Mouse (Mus musculus) E14TG2a.4 (cell line): Measurements from ENCODE around the gene Ugt1a10.
"Not testable (repeated sequence)": the region's sequence is repeated elsewhere in the genome, so short reads cannot be mapped to it uniquely, and the experiment has no call there.

Experiments
- H3K27me3 ChIP-seq: 2 replicates; pipeline ENCODE4 v1.6.1; 2014; ENCODE audit warnings: low read length, control low read depth; ENCODE audit not compliant: insufficient read depth
- H3K36me3 ChIP-seq: 2 replicates; pipeline ENCODE4 v1.6.1; 2014; ENCODE audit warnings: low read length, control low read depth; ENCODE audit not compliant: insufficient read depth
- H3K4me1 ChIP-seq: replicated peaks from 2 replicates; pipeline ENCODE4 v1.6.1; 2014; ENCODE audit warnings: low read depth, low read length, control low read depth
- H3K4me3 ChIP-seq: replicated peaks from 2 replicates; pipeline ENCODE4 v1.5.1; 2014; ENCODE audit warnings: mild to moderate bottlenecking, low read length
- H3K9me3 ChIP-seq: 2 replicates; pipeline ENCODE4 v1.6.1; 2014; ENCODE audit warnings: low read length, control low read depth
- CTCF ChIP-seq: conservative IDR thresholded peaks from 2 replicates; pipeline ENCODE4 v1.5.1; 2014; ENCODE audit warnings: low read length
- NANOG ChIP-seq: IDR thresholded peaks from 2 replicates; pipeline ENCODE4 v1.6.1; 2014; ENCODE audit warnings: borderline replicate concordance, low read length, mixed read lengths
- POU5F1 ChIP-seq: IDR thresholded peaks from 2 replicates; pipeline ENCODE4 v1.6.1; 2014; ENCODE audit warnings: low read length, borderline replicate concordance

Ugt1a10 gene

DNA sequence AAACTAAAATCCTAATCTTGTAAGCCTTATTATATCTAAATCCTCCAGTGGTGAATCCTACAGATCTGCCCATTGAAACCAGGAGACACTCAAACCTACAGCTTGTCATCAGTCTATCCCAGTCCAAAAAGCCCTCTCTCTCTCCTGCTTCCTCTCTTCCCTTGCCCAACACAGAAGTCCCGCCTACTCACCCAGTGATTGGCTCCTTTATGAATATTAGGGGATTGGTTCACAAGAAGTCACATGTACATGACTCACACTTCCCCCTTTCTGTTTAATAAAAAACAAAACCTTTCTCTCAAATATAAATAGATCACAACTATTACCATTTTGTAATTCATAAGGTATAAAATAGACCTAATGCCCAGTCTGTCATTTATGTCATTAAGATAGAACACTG, 21.9 kb downstream of the Ugt1a10 start:
- no peak for TF ChIP-seq CTCF
- no peak for TF ChIP-seq POU5F1
- no peak for TF ChIP-seq NANOG
- no peaks in the 10 kb centered on the region for H3K4me1 ChIP-seq
- H3K27me3 ChIP-seq, result no peaks in the 10 kb centered on the region
- no peak overlapping the region for H3K4me3 ChIP-seq
- H3K9me3 ChIP-seq, result peaks cover 15% of the 10 kb centered on the region
- no peaks in the 10 kb centered on the region for H3K36me3 ChIP-seq

DNA sequence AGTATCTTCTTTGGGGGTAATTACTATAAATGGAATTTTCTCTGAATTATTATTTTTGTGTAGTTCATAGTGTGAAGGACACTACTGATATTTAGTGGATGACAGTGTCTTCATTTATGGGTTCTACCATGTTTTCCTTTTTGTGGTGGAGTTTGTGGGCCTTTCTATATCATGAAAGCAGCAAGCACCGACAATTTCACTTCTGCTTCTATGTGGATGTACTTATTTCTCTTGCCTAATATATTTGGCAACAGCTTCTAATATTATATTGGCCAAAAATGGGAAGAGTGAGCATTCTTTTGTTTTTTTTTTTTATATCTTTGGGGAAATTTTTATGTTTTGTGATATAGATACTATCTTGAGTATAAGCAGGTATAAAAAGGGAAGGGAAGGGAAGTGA, 26.5 kb downstream of the Ugt1a10 start:
- no peak for TF ChIP-seq POU5F1
- TF ChIP-seq NANOG, result no peak
- no peak for TF ChIP-seq CTCF
- Histone ChIP-seq H3K27me3 (no peaks in the 10 kb centered on the region), H3K9me3 (peaks cover 2% of the 10 kb centered on the region), H3K36me3 (no peaks in the 10 kb centered on the region), H3K4me3 (no peak overlapping the region), H3K4me1 (no peaks in the 10 kb centered on the region)

DNA sequence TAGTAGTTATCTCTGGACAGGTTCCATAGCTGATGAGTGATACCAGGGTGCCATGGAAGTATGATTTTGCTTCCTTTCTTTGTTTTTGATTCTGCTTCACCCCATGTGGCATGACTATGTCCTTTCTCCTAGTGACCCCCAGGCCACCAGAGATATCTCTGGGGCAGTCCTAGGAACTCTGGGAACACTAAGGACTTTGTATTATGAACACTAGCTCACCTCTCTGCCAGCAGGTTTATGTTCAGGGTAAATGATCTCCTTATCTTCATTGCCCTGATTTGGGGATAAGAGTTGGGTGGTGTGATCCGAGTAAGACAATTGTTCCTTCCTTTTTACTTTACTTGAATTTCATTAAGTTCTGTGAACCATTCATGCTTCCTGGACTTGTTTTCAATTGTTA, 30.9 kb downstream of the Ugt1a10 start:
- H3K36me3 ChIP-seq, result no peaks in the 10 kb centered on the region
- no peak for TF ChIP-seq CTCF
- TF ChIP-seq POU5F1, result no peak
- no peak for TF ChIP-seq NANOG
- no peaks in the 10 kb centered on the region for H3K27me3 ChIP-seq
- no peak overlapping the region for H3K4me3 ChIP-seq
- no peaks in the 10 kb centered on the region for H3K9me3 ChIP-seq
- no peaks in the 10 kb centered on the region; the same call in 1 of the 2 replicates for H3K4me1 ChIP-seq

DNA sequence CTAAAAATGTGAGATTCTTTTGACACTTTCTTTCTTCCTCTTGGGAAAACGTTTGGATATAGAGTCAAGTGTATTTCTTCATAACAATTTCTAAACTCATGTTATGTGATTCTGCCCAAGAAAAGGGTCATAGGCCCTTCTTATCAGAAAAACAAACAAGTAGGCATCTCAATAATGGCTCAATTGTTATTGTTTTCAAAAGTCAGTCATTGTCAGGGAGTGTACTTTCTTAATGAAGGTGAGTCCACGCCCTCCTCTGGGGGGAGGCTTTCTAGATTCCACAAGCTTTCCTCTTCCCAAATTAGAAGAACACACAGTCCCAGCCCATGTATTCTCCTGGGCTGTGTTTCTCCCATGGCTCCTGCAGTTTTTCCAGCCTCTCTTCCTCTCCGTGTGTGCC, 32.3 kb downstream of the Ugt1a10 start, which contains the start of gene Ugt1a8:
Gene Ugt1a8, plus strand, starts transcription at position 301 of the 400 bp plus-strand sequence.
- Histone ChIP-seq H3K36me3 (no peaks in the 10 kb centered on the region), H3K4me1 (no peaks in the 10 kb centered on the region; the same call in 1 of the 2 replicates), H3K9me3 (no peaks in the 10 kb centered on the region), H3K27me3 (no peaks in the 10 kb centered on the region), H3K4me3 (no peak within 1 kb of the TSS)
- TF ChIP-seq POU5F1 (no peak), NANOG (no peak), CTCF (no peak)

DNA sequence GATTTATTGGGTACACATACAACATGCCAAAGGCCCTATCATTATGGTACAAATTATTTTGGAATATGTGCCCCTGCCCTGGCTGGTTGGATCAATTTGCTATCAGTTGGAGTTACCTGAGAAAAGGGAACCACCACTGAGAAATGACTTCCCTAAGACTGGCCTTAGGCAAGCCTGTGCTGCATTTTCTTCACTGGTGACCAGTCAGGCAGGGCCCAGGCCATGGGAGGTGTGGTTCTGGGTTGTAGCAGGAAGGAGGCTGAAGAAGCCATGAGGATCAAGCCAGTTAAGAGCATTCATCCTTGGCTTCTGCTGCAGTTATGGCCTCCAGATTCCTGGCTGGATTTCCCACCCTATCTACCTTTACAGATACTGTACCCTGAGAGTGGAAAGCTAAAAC, 37.2 kb downstream of the Ugt1a10 start:
- Histone ChIP-seq H3K36me3 (no peaks in the 10 kb centered on the region), H3K4me1 (no peaks in the 10 kb centered on the region; the same call in 1 of the 2 replicates), H3K9me3 (no peaks in the 10 kb centered on the region), H3K27me3 (no peaks in the 10 kb centered on the region; the same call in 1 of the 2 replicates), H3K4me3 (no peak overlapping the region)
- TF ChIP-seq POU5F1, result no peak
- TF ChIP-seq CTCF, result no peak
- no peak for TF ChIP-seq NANOG

DNA sequence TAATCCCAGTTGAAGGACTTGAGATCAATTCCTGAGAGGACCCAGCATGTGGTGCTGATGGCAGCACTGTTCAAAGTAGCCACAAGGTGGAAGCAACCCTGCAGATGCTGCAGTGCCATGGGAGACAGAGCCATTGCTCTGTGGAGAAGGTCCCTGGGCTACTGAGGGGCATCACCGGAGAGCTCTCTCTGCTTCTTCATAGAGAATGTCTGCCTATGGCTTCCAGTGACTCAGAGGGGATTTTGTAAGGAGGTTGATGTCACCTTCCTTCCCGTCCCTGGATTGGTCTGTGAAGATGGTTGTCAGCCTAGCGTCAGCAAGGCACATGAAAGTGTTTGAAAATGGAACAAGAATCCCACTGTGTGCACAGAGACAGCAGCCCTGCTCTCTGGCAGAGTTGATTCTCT, 39.1 kb downstream of the Ugt1a10 start:
- H3K27me3 ChIP-seq, H3K36me3 ChIP-seq, H3K4me1 ChIP-seq, H3K4me3 ChIP-seq, H3K9me3 ChIP-seq: not testable (repeated sequence)

DNA sequence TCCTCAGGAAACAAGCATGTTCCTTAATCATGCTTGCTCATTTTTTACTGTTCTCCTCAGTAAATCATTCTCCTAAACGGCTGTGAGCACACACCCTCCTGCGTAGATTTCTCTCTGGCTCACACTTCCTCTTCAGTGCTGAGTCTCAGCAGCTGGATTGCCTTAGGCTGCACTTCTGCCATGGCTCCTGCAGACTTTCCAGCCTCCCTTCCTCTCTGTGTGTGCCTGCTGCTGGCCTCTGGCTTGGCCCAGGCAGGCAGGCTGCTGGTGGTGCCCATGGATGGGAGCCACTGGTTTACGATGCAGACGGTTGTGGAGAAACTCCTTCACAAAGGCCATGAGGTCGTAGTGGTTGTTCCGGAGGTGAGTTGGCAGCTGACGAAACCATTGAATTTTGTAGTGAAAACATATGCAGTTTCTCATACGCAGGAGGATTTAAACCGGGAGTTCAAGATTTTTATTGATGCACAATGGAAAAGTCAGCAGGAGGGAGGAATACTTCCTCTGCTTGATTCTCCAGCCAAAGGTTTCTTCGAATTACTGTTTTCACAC, 39.8 kb downstream of the Ugt1a10 start, which contains the start of gene Ugt1a7c:
Gene Ugt1a7c, plus strand, starts transcription at position 122 of the 552 bp plus-strand sequence.
- no peak within 1 kb of the TSS for H3K4me3 ChIP-seq
- H3K4me1 ChIP-seq, result no peaks in the 10 kb centered on the region
- TF ChIP-seq CTCF (no peak), NANOG (no peak), POU5F1 (no peak)
- H3K27me3 ChIP-seq, result no peaks in the 10 kb centered on the region; the same call in 1 of the 2 replicates
- no peaks in the 10 kb centered on the region for H3K36me3 ChIP-seq
- no peaks in the 10 kb centered on the region for H3K9me3 ChIP-seq

DNA sequence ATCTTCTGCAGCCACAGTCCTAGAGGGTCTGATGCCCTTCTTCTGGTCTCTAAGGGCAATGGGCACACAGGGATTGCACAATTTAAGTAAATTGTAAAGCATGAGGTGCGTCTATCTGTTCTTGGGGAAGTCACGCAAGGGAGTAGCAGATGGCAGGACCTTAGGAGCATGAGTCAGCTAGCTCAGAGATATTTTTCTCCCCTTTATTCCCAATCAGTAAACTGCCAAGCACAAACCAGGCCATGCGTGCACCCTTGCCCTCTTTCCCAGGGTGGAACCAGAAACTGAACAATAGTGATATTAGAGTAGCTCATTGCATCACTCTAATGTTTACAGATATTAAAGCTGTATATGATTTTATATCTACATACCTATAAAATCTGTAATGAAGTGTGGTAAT, 43.4 kb downstream of the Ugt1a10 start:
- not testable (repeated sequence) for H3K4me1 ChIP-seq, H3K9me3 ChIP-seq, H3K36me3 ChIP-seq, H3K4me3 ChIP-seq, H3K27me3 ChIP-seq

DNA sequence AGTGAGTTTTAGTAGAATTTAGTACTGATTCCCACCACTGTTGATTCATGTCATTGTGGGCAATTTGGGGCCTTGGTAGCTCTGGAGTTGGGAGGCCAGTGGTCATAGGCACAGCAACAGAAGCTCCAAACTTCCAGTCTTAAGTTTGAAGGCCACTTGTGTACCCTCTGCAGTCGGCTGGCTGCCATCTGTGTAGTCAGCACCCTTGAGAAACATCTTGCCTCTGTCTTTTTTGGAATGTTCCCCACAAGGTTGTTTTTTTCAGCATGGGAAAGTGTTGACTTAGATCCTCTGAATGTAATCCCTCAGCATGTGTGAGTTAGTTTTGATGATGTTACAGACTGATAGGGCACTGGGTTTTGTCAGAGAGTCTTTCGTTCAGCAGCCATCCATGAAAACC, 44.5 kb downstream of the Ugt1a10 start:
- H3K27me3 ChIP-seq, H3K4me1 ChIP-seq, H3K36me3 ChIP-seq, H3K9me3 ChIP-seq, H3K4me3 ChIP-seq: not testable (repeated sequence)

DNA sequence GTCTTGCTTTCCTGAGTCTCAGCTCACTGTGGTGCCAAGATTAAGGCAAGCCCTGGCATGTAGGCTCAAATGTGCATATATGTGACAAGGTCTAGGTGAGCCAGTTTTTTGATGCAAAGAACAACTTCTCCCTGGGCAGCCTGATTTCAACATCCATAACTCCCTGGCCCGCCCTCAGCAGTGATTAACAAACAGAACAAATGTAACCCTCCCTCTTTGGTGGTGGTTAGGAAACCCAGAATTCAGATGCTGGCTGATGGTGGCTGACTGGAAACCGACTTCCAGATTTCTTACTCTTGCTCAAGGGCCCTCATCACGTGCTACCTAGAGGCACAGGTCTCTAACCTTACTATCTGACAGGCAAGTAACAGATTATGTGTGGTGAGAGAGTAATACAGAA, 47.8 kb downstream of the Ugt1a10 start, which contains the start of gene Ugt1a6b:
Gene Ugt1a6b, plus strand, starts transcription at position 234 of the 400 bp plus-strand sequence.
- not testable (repeated sequence) for H3K9me3 ChIP-seq, H3K36me3 ChIP-seq, H3K4me1 ChIP-seq, H3K27me3 ChIP-seq, H3K4me3 ChIP-seq

DNA sequence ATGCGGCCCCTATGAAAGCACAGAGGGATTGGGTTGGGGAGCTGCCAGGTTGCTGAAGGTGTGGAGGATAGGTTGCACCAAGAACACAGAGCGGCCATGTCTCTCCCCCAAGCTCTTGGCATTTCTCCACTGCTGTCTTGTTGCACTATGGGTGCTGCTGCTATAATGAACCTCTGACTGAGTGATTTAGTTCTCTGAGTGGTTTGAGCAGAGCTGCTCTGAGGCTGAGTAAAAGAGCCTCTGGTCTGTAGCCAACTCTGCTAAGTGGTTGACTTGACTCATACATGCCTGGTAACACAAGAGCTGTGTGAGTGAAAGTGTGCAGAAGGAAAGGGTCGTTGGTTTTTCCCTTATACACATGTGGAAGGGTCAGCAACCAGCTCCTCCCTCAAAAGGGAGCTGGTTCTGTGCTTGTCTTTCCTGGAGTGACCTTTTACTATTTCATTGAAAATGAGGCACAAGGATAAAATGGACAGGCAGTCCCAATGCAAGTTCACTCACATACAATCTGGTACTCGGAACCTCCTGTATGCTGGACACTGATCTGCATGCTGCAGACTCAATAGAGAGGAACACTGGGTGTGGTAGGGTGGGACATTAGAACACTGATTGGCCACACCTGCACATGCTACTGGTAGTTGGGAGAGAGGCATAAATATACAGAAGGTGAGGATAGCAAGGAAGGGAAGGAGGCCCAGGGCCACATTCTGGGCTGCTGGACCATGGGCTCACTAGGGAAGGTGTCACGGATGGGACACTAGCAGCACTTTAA, 48.7 kb downstream of the Ugt1a10 start:
- H3K4me3 ChIP-seq, H3K27me3 ChIP-seq, H3K36me3 ChIP-seq, H3K4me1 ChIP-seq, H3K9me3 ChIP-seq: not testable (repeated sequence)
